Mouse (Mus musculus): ENCODE results near the gene Fev. TPM values are rescaled to one million over a fixed set of nuclear protein-coding genes. Genes with fewer than 3 reads are reported as not detected.

The Fev gene
- polyA plus RNA-seq, 1 experiment from 2014 or later: 0.44 TPM

- Histone ChIP-seq H3K36me3 (ENCODE audit: control insufficient read depth, insufficient read depth, low read length) (no peaks in the 10 kb centered on the region), H3K4me2 (ENCODE audit: low read depth, low read length) (no peak overlapping the region; the same call in 1 of the 2 replicates), H3K9me3 (replicated peaks; ENCODE audit: control insufficient read depth, low read length) (no peaks in the 10 kb centered on the region), H3K9ac (ENCODE audit: low read length) (no peak overlapping the region; the same call in 1 of the 2 replicates), H3K4me3 (replicated peaks; ENCODE audit: low read length) (no peak overlapping the region), H3K4me1 (ENCODE audit: control insufficient read depth, insufficient read depth, low read length) (peaks cover 8% of the 10 kb centered on the region), H3K27me3 (ENCODE audit: control insufficient read depth, insufficient read depth, low read length) (peaks cover 44% of the 10 kb centered on the region), H3K27ac (ENCODE audit: low read length) (no peak overlapping the region; the same call in 1 of the 2 replicates)
- ATAC-seq (ENCODE audit: insufficient read depth, low FRiP score): no peak
- WGBS: 9% methylated on average over 7 of the region's 10 CpGs
Measured at GRCm38 (mm10) chr1:74898656-74899431, 13.6 kb upstream of the Fev start.

GRCm38 (mm10) chr1:74897976-74898375, 12.8 kb upstream of the Fev start:
- H3K4me1 ChIP-seq (ENCODE audit: control insufficient read depth, insufficient read depth, low read length): peaks cover 8% of the 10 kb centered on the region
- H3K9ac ChIP-seq (ENCODE audit: low read length): no peak overlapping the region
- H3K4me3 ChIP-seq (replicated peaks; ENCODE audit: low read length): no peak overlapping the region
- no peak for ATAC-seq (ENCODE audit: insufficient read depth, low FRiP score)
- no peak overlapping the region for H3K27ac ChIP-seq (ENCODE audit: low read length)
- peaks cover 53% of the 10 kb centered on the region for H3K27me3 ChIP-seq (ENCODE audit: control insufficient read depth, insufficient read depth, low read length)
- 7% methylated on average over 7 of the region's 7 CpGs for WGBS
- H3K36me3 ChIP-seq (ENCODE audit: control insufficient read depth, insufficient read depth, low read length): no peaks in the 10 kb centered on the region
- no peak overlapping the region for H3K4me2 ChIP-seq (ENCODE audit: low read depth, low read length)
- H3K9me3 ChIP-seq (replicated peaks; ENCODE audit: control insufficient read depth, low read length): no peaks in the 10 kb centered on the region

GRCm38 (mm10) chr1:74894966-74895365, 9.7 kb upstream of the Fev start:
- Histone ChIP-seq H3K36me3 (ENCODE audit: control insufficient read depth, insufficient read depth, low read length) (no peaks in the 10 kb centered on the region), H3K27ac (ENCODE audit: low read length) (no peak overlapping the region), H3K4me1 (ENCODE audit: control insufficient read depth, insufficient read depth, low read length) (no peaks in the 10 kb centered on the region; the same call in 1 of the 2 replicates), H3K4me3 (replicated peaks; ENCODE audit: low read length) (no peak overlapping the region), H3K4me2 (ENCODE audit: low read depth, low read length) (no peak overlapping the region), H3K9me3 (replicated peaks; ENCODE audit: control insufficient read depth, low read length) (no peaks in the 10 kb centered on the region), H3K9ac (ENCODE audit: low read length) (no peak overlapping the region), H3K27me3 (ENCODE audit: control insufficient read depth, insufficient read depth, low read length) (peaks cover 63% of the 10 kb centered on the region)
- no peak for ATAC-seq (ENCODE audit: insufficient read depth, low FRiP score)
- WGBS: 19% methylated on average over 4 of the region's 4 CpGs

GRCm38 (mm10) chr1:74893134-74893855, 8.1 kb upstream of the Fev start, which contains the start of gene Cryba2:
TSS of gene Cryba2 (minus strand) at chr1:74893143.
- Histone ChIP-seq H3K4me2 (ENCODE audit: low read depth, low read length) (peak within 1 kb of the TSS; percentile 14; the same call in 1 of the 2 replicates), H3K4me1 (ENCODE audit: control insufficient read depth, insufficient read depth, low read length) (no peaks in the 10 kb centered on the region), H3K36me3 (ENCODE audit: control insufficient read depth, insufficient read depth, low read length) (no peaks in the 10 kb centered on the region), H3K27me3 (ENCODE audit: control insufficient read depth, insufficient read depth, low read length) (peaks cover 62% of the 10 kb centered on the region), H3K9ac (ENCODE audit: low read length) (no peak within 1 kb of the TSS), H3K9me3 (replicated peaks; ENCODE audit: control insufficient read depth, low read length) (no peaks in the 10 kb centered on the region), H3K27ac (ENCODE audit: low read length) (no peak within 1 kb of the TSS), H3K4me3 (replicated peaks; ENCODE audit: low read length) (0 out of 2 replicates have a peak within 1 kb of the TSS, but pooled peaks have one; percentile 4)
- 4% methylated on average over 25 of the region's 25 CpGs for WGBS
- ATAC-seq (ENCODE audit: insufficient read depth, low FRiP score): no peak

- no peaks in the 10 kb centered on the region for H3K36me3 ChIP-seq (ENCODE audit: control insufficient read depth, insufficient read depth, low read length)
- H3K9me3 ChIP-seq (replicated peaks; ENCODE audit: control insufficient read depth, low read length): no peaks in the 10 kb centered on the region
- 0 out of 2 replicates have a peak overlapping the region, but pooled peaks have one; percentile 4 for H3K4me2 ChIP-seq (ENCODE audit: low read depth, low read length)
- no peak for ATAC-seq (ENCODE audit: insufficient read depth, low FRiP score)
- H3K27ac ChIP-seq (ENCODE audit: low read length): no peak overlapping the region
- H3K27me3 ChIP-seq (ENCODE audit: control insufficient read depth, insufficient read depth, low read length): peaks cover 67% of the 10 kb centered on the region
- H3K4me3 ChIP-seq (replicated peaks; ENCODE audit: low read length): 0 out of 2 replicates have a peak overlapping the region, but pooled peaks have one; percentile 4
- H3K4me1 ChIP-seq (ENCODE audit: control insufficient read depth, insufficient read depth, low read length): no peaks in the 10 kb centered on the region
- 1% methylated on average over 39 of the region's 39 CpGs for WGBS
- no peak overlapping the region for H3K9ac ChIP-seq (ENCODE audit: low read length)
Measured at GRCm38 (mm10) chr1:74892351-74893133, 7.3 kb upstream of the Fev start.

- no peak for ATAC-seq (ENCODE audit: insufficient read depth, low FRiP score)
- no peaks in the 10 kb centered on the region for H3K9me3 ChIP-seq (replicated peaks; ENCODE audit: control insufficient read depth, low read length)
- WGBS: 2% methylated on average over 8 of the region's 8 CpGs
Measured at GRCm38 (mm10) chr1:74891513-74891912, 6.3 kb upstream of the Fev start.

GRCm38 (mm10) chr1:74884196-74885141, 750 bp downstream of the Fev start:
- Histone ChIP-seq H3K27ac (ENCODE audit: low read length) (no peak overlapping the region), H3K4me2 (ENCODE audit: low read depth, low read length) (peak overlapping the region; percentile 16), H3K4me1 (ENCODE audit: control insufficient read depth, insufficient read depth, low read length) (peaks cover 13% of the 10 kb centered on the region), H3K9ac (ENCODE audit: low read length) (no peak overlapping the region; the same call in 1 of the 2 replicates), H3K4me3 (replicated peaks; ENCODE audit: low read length) (peak overlapping the region; percentile 23), H3K9me3 (replicated peaks; ENCODE audit: control insufficient read depth, low read length) (no peaks in the 10 kb centered on the region), H3K36me3 (ENCODE audit: control insufficient read depth, insufficient read depth, low read length) (no peaks in the 10 kb centered on the region), H3K27me3 (ENCODE audit: control insufficient read depth, insufficient read depth, low read length) (peaks cover 83% of the 10 kb centered on the region)
- no peak for ATAC-seq (ENCODE audit: insufficient read depth, low FRiP score)
- under 1% methylated on average over 57 of the region's 57 CpGs for WGBS

More at GRCm38 (mm10) chr1:74891513-74891912, 6.3 kb upstream of the Fev start:
- Histone ChIP-seq H3K4me1 (ENCODE audit: control insufficient read depth, insufficient read depth, low read length) (no peaks in the 10 kb centered on the region), H3K36me3 (ENCODE audit: control insufficient read depth, insufficient read depth, low read length) (no peaks in the 10 kb centered on the region), H3K9ac (ENCODE audit: low read length) (no peak overlapping the region), H3K4me3 (replicated peaks; ENCODE audit: low read length) (no peak overlapping the region), H3K27me3 (ENCODE audit: control insufficient read depth, insufficient read depth, low read length) (peaks cover 70% of the 10 kb centered on the region), H3K4me2 (ENCODE audit: low read depth, low read length) (no peak overlapping the region), H3K27ac (ENCODE audit: low read length) (no peak overlapping the region)

GRCm38 (mm10) chr1:74883441-74883840, 1.8 kb downstream of the Fev start:
- 14% methylated on average over 5 of the region's 5 CpGs for WGBS
- H3K4me2 ChIP-seq (ENCODE audit: low read depth, low read length): no peak overlapping the region
- no peaks in the 10 kb centered on the region for H3K9me3 ChIP-seq (replicated peaks; ENCODE audit: control insufficient read depth, low read length)
- peaks cover 88% of the 10 kb centered on the region for H3K27me3 ChIP-seq (ENCODE audit: control insufficient read depth, insufficient read depth, low read length)
- H3K9ac ChIP-seq (ENCODE audit: low read length): no peak overlapping the region
- H3K4me3 ChIP-seq (replicated peaks; ENCODE audit: low read length): no peak overlapping the region
- no peaks in the 10 kb centered on the region for H3K36me3 ChIP-seq (ENCODE audit: control insufficient read depth, insufficient read depth, low read length)
- no peak for ATAC-seq (ENCODE audit: insufficient read depth, low FRiP score)
- H3K4me1 ChIP-seq (ENCODE audit: control insufficient read depth, insufficient read depth, low read length): peaks cover 13% of the 10 kb centered on the region
- no peak overlapping the region for H3K27ac ChIP-seq (ENCODE audit: low read length)

All from stomach, embryonic 16.5 days (tissue).